Mouse (Mus musculus) heart, embryonic 16.5 days (tissue): ENCODE results near the gene Pla2g3. TPM values are rescaled to one million over a fixed set of nuclear protein-coding genes. Genes with fewer than 3 reads are reported as not detected.

Experiments
- ATAC-seq: fragments of 200-750 bp; cut with Nextera tagmentation; replicated peaks from 2 replicates; pipeline ENCODE4 v1.8.0; 2017; ENCODE audit warnings: moderate number of reproducible peaks; ENCODE audit not compliant: insufficient read depth, low FRiP score; ENCODE audit errors: extremely low read depth
- H3K27ac ChIP-seq: fragments of 300-500 bp; sonication (generic); 2 replicates; pipeline ENCODE4 v1.5.1; 2014; ENCODE audit warnings: mild to moderate bottlenecking, low read length, control low read depth, moderate library complexity
- H3K27me3 ChIP-seq: fragments of 300-500 bp; sonication (generic); 2 replicates; pipeline ENCODE4 v1.6.1; 2014; ENCODE audit warnings: low read length, mixed read lengths; ENCODE audit not compliant: control insufficient read depth, insufficient read depth
- H3K36me3 ChIP-seq: fragments of 300-500 bp; sonication (generic); 2 replicates; pipeline ENCODE4 v1.6.1; 2014; ENCODE audit not compliant: control insufficient read depth, insufficient read depth
- H3K4me1 ChIP-seq: fragments of 300-500 bp; sonication (generic); 2 replicates; pipeline ENCODE4 v1.6.1; 2014; ENCODE audit warnings: low read length, mixed read lengths; ENCODE audit not compliant: control insufficient read depth, insufficient read depth
- H3K4me2 ChIP-seq: fragments of 300-500 bp; sonication (generic); 2 replicates; pipeline ENCODE4 v1.6.1; 2014; ENCODE audit warnings: low read depth, mild to moderate bottlenecking, control low read depth, low read length
- H3K4me3 ChIP-seq: fragments of 300-500 bp; sonication (generic); 2 replicates; pipeline ENCODE4 v1.5.1; 2014; ENCODE audit warnings: mild to moderate bottlenecking, control low read depth, low read length
- H3K9ac ChIP-seq: fragments of 300-500 bp; sonication (generic); 2 replicates; pipeline ENCODE4 v1.6.1; 2014; ENCODE audit warnings: low read length, control low read depth
- H3K9me3 ChIP-seq: fragments of 300-500 bp; sonication (generic); replicated peaks from 2 replicates; pipeline ENCODE4 v1.6.1; 2016; ENCODE audit warnings: low read length; ENCODE audit not compliant: control insufficient read depth
- WGBS: fragments of 180-500 bp; shearing (Covaris S2); extraction: QIAGEN DNeasy Blood & Tissue Kit; methylation state at CpG from one replicate; pipeline ENCODE4 v1.1.7; 2014; 5-methylcytosine and 5-hydroxymethylcytosine counted together
- polyA plus RNA-seq: library from polyadenylated mRNA; unstranded; fragments of >200 nt; fragmentation: Nextera tagmentation; extraction: Ambion mirVana; gene quantifications from 2 replicates; pipeline ENCODE4 v1.2.1, GENCODE M21; 2015

Gene Pla2g3
- polyA plus RNA-seq, 1 experiment from 2014 or later, result 0.20 TPM

- 58% methylated on average over 11 of the region's 11 CpGs for WGBS
- H3K27me3 ChIP-seq, result no peaks in the 10 kb centered on the region
- ATAC-seq, result no peak
- no peak overlapping the region for H3K27ac ChIP-seq
- no peaks in the 10 kb centered on the region for H3K36me3 ChIP-seq
- H3K4me3 ChIP-seq, result no peak overlapping the region
- no peaks in the 10 kb centered on the region for H3K9me3 ChIP-seq
- H3K4me1 ChIP-seq, result peaks cover 2% of the 10 kb centered on the region; the same call in 1 of the 2 replicates
- H3K4me2 ChIP-seq, result no peak overlapping the region
- H3K9ac ChIP-seq, result no peak overlapping the region
Measured at GRCm38 (mm10) chr11:3483980-3484642, 4.0 kb upstream of the Pla2g3 start.

GRCm38 (mm10) chr11:3486349-3486748 lies 1.7 kb upstream of the Pla2g3 start:
- no peaks in the 10 kb centered on the region for H3K27me3 ChIP-seq
- H3K4me3 ChIP-seq, result no peak overlapping the region
- no peaks in the 10 kb centered on the region for H3K36me3 ChIP-seq
- H3K4me2 ChIP-seq, result no peak overlapping the region
- H3K27ac ChIP-seq, result no peak overlapping the region
- no peak for ATAC-seq
- 60% methylated on average over 7 of the region's 7 CpGs for WGBS
- no peaks in the 10 kb centered on the region for H3K9me3 ChIP-seq
- H3K4me1 ChIP-seq, result peaks cover 2% of the 10 kb centered on the region; the same call in 1 of the 2 replicates
- H3K9ac ChIP-seq, result no peak overlapping the region

GRCm38 (mm10) chr11:3489036-3489435 lies 952 bp downstream of the Pla2g3 start:
- 47% methylated on average over 5 of the region's 5 CpGs for WGBS
- Histone ChIP-seq H3K4me1 (peaks cover 2% of the 10 kb centered on the region; the same call in 1 of the 2 replicates), H3K36me3 (no peaks in the 10 kb centered on the region), H3K9me3 (no peaks in the 10 kb centered on the region), H3K27me3 (no peaks in the 10 kb centered on the region), H3K27ac (no peak overlapping the region), H3K4me3 (no peak overlapping the region), H3K9ac (no peak overlapping the region), H3K4me2 (no peak overlapping the region)
- no peak for ATAC-seq

- WGBS, result 70% methylated on average over 4 of the region's 4 CpGs
- H3K9me3 ChIP-seq, result no peaks in the 10 kb centered on the region
- no peaks in the 10 kb centered on the region for H3K27me3 ChIP-seq
- no peak overlapping the region for H3K9ac ChIP-seq
- H3K4me2 ChIP-seq, result no peak overlapping the region
- no peak overlapping the region for H3K4me3 ChIP-seq
- H3K27ac ChIP-seq, result no peak overlapping the region
- ATAC-seq, result no peak
- peaks cover 2% of the 10 kb centered on the region; the same call in 1 of the 2 replicates for H3K4me1 ChIP-seq
- H3K36me3 ChIP-seq, result no peaks in the 10 kb centered on the region
Measured at GRCm38 (mm10) chr11:3492748-3493147, 4.7 kb downstream of the Pla2g3 start.

- H3K9me3 ChIP-seq, result no peaks in the 10 kb centered on the region
- H3K27me3 ChIP-seq, result no peaks in the 10 kb centered on the region
- no peak overlapping the region for H3K4me3 ChIP-seq
- H3K36me3 ChIP-seq, result no peaks in the 10 kb centered on the region; the same call in 1 of the 2 replicates
- no peak overlapping the region for H3K27ac ChIP-seq
- H3K9ac ChIP-seq, result no peak overlapping the region
- 78% methylated on average over 17 of the region's 17 CpGs for WGBS
- H3K4me1 ChIP-seq, result no peaks in the 10 kb centered on the region
- H3K4me2 ChIP-seq, result no peak overlapping the region
- ATAC-seq, result no peak
Measured at GRCm38 (mm10) chr11:3494857-3495256, 6.8 kb downstream of the Pla2g3 start.

GRCm38 (mm10) chr11:3495496-3495895 lies 7.4 kb downstream of the Pla2g3 start:
- H3K9me3 ChIP-seq, result no peaks in the 10 kb centered on the region
- H3K27ac ChIP-seq, result no peak overlapping the region
- H3K36me3 ChIP-seq, result no peaks in the 10 kb centered on the region; the same call in 1 of the 2 replicates
- H3K27me3 ChIP-seq, result no peaks in the 10 kb centered on the region
- WGBS, result 78% methylated on average over 14 of the region's 14 CpGs
- H3K4me3 ChIP-seq, result no peak overlapping the region
- H3K9ac ChIP-seq, result no peak overlapping the region
- no peaks in the 10 kb centered on the region for H3K4me1 ChIP-seq
- no peak for ATAC-seq
- H3K4me2 ChIP-seq, result no peak overlapping the region

GRCm38 (mm10) chr11:3496756-3497155 lies 8.7 kb downstream of the Pla2g3 start:
- H3K4me1 ChIP-seq, result no peaks in the 10 kb centered on the region
- no peak overlapping the region for H3K4me3 ChIP-seq
- 58% methylated on average over 5 of the region's 5 CpGs for WGBS
- no peak for ATAC-seq
- no peaks in the 10 kb centered on the region for H3K27me3 ChIP-seq
- H3K4me2 ChIP-seq, result no peak overlapping the region
- no peak overlapping the region for H3K9ac ChIP-seq
- no peak overlapping the region for H3K27ac ChIP-seq
- no peaks in the 10 kb centered on the region; the same call in 1 of the 2 replicates for H3K36me3 ChIP-seq
- no peaks in the 10 kb centered on the region for H3K9me3 ChIP-seq

GRCm38 (mm10) chr11:3497296-3497695 lies 9.2 kb downstream of the Pla2g3 start:
- no peak for ATAC-seq
- no peaks in the 10 kb centered on the region for H3K4me1 ChIP-seq
- WGBS, result 100% methylated on average over 1 of the region's 1 CpGs

GRCm38 (mm10) chr11:3502057-3502456 lies 14.0 kb downstream of the Pla2g3 start:
- Histone ChIP-seq H3K27ac (no peak overlapping the region), H3K36me3 (no peaks in the 10 kb centered on the region; the same call in 1 of the 2 replicates), H3K4me3 (no peak overlapping the region), H3K4me1 (peaks cover 8% of the 10 kb centered on the region), H3K27me3 (no peaks in the 10 kb centered on the region), H3K9ac (no peak overlapping the region), H3K4me2 (no peak overlapping the region), H3K9me3 (no peaks in the 10 kb centered on the region)
- WGBS, result 65% methylated on average over 17 of the region's 17 CpGs
- no peak for ATAC-seq

More at GRCm38 (mm10) chr11:3497296-3497695, 9.2 kb downstream of the Pla2g3 start:
- no peak overlapping the region for H3K4me2 ChIP-seq
- no peak overlapping the region for H3K27ac ChIP-seq
- H3K9ac ChIP-seq, result no peak overlapping the region
- no peak overlapping the region for H3K4me3 ChIP-seq
- no peaks in the 10 kb centered on the region for H3K9me3 ChIP-seq
- H3K36me3 ChIP-seq, result no peaks in the 10 kb centered on the region; the same call in 1 of the 2 replicates
- H3K27me3 ChIP-seq, result no peaks in the 10 kb centered on the region
